Mouse (Mus musculus): ENCODE measurements around the gene Prdm2. TPM values are rescaled to one million over a fixed set of nuclear protein-coding genes. Genes with fewer than 3 reads are reported as not detected.
A peak's percentile ranks its signal among the peaks of the same experiment; 100 is the strongest.

The Prdm2 gene
- total RNA-seq, 2 experiments from 2014 or later = 31.6 to 34.6 TPM

DNA sequence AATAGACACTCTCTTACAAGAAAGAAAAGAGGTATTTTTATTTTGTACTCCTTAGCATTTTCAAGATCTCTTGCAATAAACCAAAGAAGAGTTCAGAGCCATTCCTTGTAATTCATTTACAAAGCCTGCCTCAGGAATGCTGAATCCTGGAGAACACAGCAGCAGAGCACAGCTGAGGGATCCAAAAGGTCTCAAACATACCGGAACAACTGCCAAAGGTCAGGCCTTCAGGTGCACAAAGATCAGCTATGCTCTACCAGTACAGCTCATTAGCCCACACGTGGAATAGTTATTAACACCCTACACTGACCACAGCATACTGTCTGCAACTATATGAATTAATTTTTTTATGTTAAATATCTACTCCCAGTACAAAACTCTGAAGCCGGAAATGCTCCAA, 44.7 kb downstream of the Prdm2 start:
- no peak for DNase-seq (ENCODE audit: low spot score in 2 of 2)
- intact Hi-C loops (cut with DNase I) = no loop called here

DNA sequence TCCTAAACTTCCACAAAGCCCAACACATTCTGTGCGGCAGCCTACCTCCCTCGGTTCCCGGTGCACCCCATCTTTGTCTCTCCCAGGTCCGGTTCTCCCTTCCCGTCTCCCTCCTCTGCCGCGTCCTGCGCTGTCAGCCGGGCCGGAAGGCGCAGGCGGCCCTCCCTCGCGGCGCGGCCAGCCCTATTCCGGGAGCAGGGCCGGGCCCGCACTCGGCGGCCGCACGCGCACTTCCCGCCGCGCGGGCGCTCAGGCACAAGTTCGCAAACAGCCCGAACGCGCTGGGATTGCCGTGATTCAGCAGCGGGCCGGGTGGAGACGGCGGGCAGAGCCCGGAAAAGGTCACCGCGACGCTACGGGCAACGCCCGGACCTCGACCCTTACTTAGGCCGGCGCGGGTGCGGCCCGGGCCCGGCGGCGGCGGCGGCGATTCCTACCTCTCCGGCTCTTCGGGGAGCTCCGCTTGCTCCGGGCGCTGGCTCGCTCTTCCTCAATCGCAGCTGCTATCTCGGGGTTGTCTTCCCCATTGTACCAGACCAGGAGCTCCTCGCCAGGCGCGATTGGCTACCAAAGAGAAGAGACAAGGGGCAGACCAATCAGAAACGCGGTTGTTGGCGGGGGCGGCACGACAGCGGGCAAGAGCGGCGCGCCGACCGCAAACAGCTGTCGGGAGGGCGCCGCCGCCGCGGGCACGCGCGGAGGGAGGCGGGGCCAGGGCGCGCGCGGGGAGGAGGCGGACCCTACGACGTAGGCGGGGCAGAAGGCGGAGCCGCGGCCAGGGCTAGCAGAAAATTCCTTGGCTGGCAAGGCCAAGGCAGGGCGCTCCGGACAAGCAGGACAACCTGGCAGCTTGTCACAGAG, 50.9 kb downstream of the Prdm2 start:
- intact Hi-C loops (cut with DNase I) = loop anchor here (2.0 to 5.0 kb wide), 2 partner anchors 50 to 51 kb away; partner anchors contain the start of gene Prdm2

GRCm38 (mm10) chr4:143160826-143161225, 52.0 kb downstream of the Prdm2 start:
- intact Hi-C loops (cut with DNase I) = loop anchor here (5.0 kb wide), 1 partner anchor 49 kb away; no protein-coding TSS in a partner anchor
- no peak for DNase-seq (ENCODE audit: low spot score in 2 of 2)

More for the DNA sequence above, 50.9 kb downstream of the Prdm2 start:
- DNase-seq (ENCODE audit: low spot score in 2 of 2) = peak; percentile 99 to 100

DNA sequence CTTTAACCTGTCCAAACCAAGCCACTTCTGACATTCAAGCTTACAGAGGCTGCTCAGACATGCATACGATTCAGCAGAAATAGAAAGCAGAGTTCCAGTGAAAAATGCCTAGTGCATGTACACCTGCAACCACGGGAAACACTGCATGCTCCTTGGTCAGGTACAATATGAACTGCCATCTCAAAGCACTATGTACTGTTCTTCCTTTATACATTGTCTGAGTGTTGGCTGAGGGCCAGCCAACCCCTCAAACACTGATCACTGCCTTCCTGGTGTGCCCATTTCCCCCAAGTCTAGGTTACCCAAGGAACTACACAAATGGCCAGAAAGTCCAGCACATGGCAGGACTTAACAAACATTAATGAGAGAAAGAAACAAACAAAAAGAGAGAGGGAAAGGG, 53.5 kb downstream of the Prdm2 start:
- intact Hi-C loops (cut with DNase I) = no loop called here
- no peak for DNase-seq (ENCODE audit: low spot score in 2 of 2)

DNA sequence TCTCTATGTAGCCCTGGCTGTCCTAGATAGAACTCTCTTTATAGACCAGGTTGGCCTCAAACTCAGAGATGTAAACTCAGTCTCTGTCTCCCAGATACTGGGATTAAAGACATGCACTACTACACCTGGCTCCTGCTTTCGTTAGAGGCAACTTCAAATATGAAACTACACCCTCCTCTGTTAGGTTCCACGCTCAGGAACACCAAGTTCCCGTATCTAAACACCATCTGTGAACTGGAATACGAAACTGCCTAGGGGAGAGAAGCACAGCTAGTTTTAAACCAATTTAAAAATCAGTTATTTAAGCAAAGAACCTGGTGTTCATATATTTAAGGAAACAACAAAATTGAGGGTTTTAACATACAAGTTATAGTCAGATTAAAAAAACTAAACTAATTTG, 56.9 kb downstream of the Prdm2 start:
- intact Hi-C loops (cut with DNase I) = no loop called here
- DNase-seq (ENCODE audit: low spot score in 2 of 2) = no peak

DNA sequence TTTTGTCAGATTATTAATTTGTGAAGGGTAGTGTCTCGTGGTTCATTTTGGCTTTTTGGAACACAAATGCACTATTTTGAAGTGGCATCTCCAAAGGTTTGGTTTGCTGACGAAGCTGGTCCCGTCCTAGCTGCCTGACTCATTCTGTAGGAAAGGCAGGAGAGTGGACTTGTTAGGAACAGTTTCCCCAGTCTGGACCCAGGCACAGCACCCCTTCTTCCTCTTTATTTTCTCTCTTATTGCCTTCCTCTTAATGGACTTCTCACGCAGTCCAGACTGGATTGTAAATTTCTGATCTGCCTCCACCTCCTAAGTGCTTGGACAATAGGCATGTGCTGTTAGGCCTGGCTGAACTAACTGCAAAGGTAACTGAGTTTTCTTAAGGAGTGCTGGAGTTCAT, 57.8 kb downstream of the Prdm2 start:
- no peak for DNase-seq (ENCODE audit: low spot score in 2 of 2)
- intact Hi-C loops (cut with DNase I) = no loop called here

DNA sequence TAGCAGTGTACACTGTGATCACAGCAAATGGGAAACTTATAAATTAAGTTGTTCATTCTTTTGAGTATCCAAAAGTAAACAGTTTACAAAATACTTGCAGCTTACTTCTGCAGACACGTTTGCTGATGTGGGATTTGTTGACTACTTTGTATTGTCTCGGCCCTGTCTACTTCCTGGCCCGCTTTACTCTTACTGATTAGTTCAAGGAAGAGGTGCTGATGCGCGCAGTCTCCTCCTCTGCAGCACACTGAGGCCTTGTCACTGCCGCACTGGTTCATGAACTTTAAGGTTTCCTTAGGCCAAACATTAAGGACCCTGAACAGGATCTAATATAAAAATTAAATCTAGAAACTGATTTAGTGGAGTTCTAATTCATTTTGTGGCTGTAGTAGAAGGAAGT, 58.2 kb downstream of the Prdm2 start:
- intact Hi-C loops (cut with DNase I) = no loop called here
- DNase-seq (ENCODE audit: low spot score in 2 of 2) = no peak

DNA sequence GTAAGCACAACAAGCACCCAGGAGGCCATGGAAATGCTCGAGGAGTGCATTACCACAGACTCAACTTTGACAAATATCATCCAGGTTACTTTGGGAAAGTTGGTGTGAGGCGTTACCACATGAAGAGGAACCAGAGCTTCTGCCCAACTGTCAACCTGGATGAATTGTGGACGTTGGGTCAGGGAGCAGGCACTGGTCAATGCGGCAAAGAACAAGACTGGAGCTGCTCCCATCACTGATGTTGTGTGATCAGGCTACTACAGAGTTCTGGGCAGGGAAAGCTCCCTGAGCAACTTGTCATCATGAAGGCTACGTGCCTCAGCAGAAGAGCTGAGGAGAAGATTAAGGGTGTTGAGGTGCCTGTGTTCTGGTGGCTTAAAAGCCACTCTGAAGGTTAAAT, 60.2 kb downstream of the Prdm2 start:
- DNase-seq (ENCODE audit: low spot score in 2 of 2) = no peak
- intact Hi-C loops (cut with DNase I) = no loop called here

GRCm38 (mm10) chr4:143151267-143151666, 61.5 kb downstream of the Prdm2 start:
- DNase-seq (ENCODE audit: low spot score in 2 of 2) = no peak
- intact Hi-C loops (cut with DNase I) = no loop called here

GRCm38 (mm10) chr4:143147666-143148065, 65.1 kb downstream of the Prdm2 start:
- no peak for DNase-seq (ENCODE audit: low spot score in 2 of 2)
- intact Hi-C loops (cut with DNase I) = loop anchor here (2.0 kb wide), 1 partner anchor 13 kb away; no protein-coding TSS in a partner anchor

DNA sequence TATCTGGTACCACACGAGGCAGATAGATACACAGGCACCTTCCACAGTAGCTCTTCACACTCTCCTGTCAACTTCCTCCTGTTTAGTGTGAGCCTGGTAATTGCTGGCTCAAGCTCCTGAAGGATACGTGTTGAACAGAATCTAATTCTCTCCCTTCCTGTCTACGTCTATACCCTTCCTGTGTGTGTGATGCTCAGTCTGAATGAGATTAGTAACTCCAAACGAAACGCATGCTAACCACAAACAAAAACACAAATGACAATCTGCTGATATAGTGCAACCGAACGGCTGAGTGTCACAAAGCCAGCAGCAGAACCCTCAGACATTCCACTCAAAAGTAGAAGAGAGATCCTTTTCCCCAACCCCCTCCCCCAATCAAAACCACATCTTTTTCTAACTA, 69.2 kb downstream of the Prdm2 start:
- DNase-seq (ENCODE audit: low spot score in 2 of 2) = no peak
- intact Hi-C loops (cut with DNase I) = no loop called here

- no peak for DNase-seq (ENCODE audit: low spot score in 2 of 2)
- intact Hi-C loops (cut with DNase I) = no loop called here
Measured at GRCm38 (mm10) chr4:143141645-143142259, 71.0 kb downstream of the Prdm2 start.

GRCm38 (mm10) chr4:143140940-143141339, 71.9 kb downstream of the Prdm2 start:
- intact Hi-C loops (cut with DNase I) = no loop called here
- no peak for DNase-seq (ENCODE audit: low spot score in 2 of 2)

- peak; percentile 55 to 73 for DNase-seq (ENCODE audit: low spot score in 2 of 2)
- intact Hi-C loops (cut with DNase I) = no loop called here
Measured at GRCm38 (mm10) chr4:143132433-143132832, 80.4 kb downstream of the Prdm2 start.

DNA sequence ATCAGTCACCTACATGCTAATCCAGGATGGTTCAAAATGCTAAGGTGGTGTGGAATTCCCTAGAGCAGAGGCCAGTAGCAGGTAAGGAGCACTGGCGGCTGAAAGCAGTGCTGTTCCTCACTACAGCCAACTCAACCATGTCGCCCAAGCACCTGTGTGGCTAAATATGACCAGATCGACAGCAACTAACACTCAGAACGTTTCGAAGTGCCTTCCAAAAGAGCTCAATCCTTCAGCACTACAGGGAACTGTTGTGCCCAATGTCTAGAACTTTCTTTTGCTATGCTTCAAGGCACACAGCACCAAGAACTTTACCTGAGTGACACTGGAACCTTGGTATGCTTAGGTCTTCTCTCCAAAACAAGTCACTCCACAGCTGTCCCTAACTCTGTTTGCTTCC, 82.4 kb downstream of the Prdm2 start:
- no peak for DNase-seq (ENCODE audit: low spot score in 2 of 2)
- intact Hi-C loops (cut with DNase I) = no loop called here

DNA sequence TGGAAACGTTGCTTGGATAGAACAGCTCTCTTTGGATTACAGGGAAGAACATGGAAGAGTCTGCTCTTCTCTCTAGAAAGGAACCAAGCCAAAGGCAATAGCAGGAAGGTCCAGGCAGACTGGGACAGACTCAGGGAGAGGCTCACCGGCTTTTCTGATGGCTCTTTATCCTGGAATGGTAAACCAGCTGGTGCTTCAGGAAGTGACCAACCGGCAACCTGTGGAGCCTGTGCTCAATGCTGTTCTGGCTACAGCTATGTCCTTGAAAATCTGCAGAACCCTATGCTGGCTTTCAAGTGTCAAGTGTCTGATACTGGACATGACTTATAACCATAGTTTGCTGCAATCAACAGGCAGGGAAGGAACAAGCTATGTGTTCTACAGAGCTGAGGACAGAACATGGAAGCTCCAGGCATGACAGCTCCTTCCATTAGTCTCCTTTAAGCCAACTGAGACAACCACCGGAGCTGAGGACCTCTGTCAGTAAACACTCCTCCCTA, 83.5 kb downstream of the Prdm2 start:
- intact Hi-C loops (cut with DNase I) = no loop called here
- DNase-seq (ENCODE audit: low spot score in 2 of 2) = no peak

GRCm38 (mm10) chr4:143127171-143127570, 85.6 kb downstream of the Prdm2 start:
- no peak for DNase-seq (ENCODE audit: low spot score in 2 of 2)
- intact Hi-C loops (cut with DNase I) = no loop called here

DNA sequence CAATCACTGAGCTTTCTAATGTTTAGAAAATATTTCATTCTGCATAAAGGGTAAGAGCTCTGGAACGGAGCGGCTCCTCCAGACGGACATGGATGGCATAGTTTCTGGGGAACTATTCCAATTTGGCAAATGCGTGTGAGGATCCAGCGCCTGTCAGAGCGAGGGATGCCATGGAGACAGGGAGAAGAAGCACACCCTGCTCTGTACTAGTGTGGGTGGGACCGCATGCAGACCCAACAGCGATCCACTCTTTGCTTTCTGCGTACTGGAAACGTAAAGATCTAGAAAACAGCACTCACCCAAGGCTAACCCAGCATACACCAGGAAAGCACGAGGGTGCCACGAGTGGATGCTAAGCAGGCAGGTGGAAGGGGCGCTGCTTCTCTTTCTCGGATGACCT, 86.3 kb downstream of the Prdm2 start:
- peak; percentile 68 to 82 for DNase-seq (ENCODE audit: low spot score in 2 of 2)
- intact Hi-C loops (cut with DNase I) = no loop called here

DNA sequence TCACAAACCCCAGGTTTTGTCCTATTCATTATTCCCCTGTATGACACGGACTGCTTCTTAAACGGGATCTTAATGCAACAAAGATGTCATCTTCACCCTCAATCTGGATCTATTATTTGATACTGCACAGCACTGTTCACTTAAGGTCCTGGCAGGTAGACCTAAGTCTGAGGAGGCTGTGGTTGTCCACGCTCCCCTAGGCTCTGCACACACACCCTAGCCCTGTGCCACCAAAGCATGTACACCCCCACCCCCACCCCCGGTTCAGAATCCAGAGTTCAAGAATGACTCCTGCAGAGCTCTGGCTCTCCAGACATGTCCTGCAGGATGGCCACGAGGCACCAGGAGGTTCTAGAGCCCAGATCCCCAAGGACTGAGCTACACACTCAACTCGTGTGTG, 87.5 kb downstream of the Prdm2 start:
- no peak for DNase-seq (ENCODE audit: low spot score in 2 of 2)
- intact Hi-C loops (cut with DNase I) = no loop called here

GRCm38 (mm10) chr4:143123043-143123442, 89.8 kb downstream of the Prdm2 start:
- intact Hi-C loops (cut with DNase I) = no loop called here
- no peak for DNase-seq (ENCODE audit: low spot score in 2 of 2)

GRCm38 (mm10) chr4:143121174-143121573, 91.6 kb downstream of the Prdm2 start:
- no peak for DNase-seq (ENCODE audit: low spot score in 2 of 2)
- intact Hi-C loops (cut with DNase I) = no loop called here
